Mouse (Mus musculus): ENCODE measurements around the gene Tmem38b.
"Not testable (repeated sequence)": the region's sequence is repeated elsewhere in the genome, so short reads cannot be mapped to it uniquely, and the experiment has no call there.

Gene Tmem38b

GRCm38 (mm10) chr4:53825821-53826605 is at the start of gene Tmem38b:
Gene Tmem38b, plus strand, starts transcription at chr4:53826045.
- peak; percentile 16 for DNase-seq (ENCODE audit: low read depth)

- no peak for DNase-seq (ENCODE audit: low read depth)
Observed at GRCm38 (mm10) chr4:53781396-53781795, 44.4 kb upstream of the Tmem38b start.

- no peak for DNase-seq (ENCODE audit: low read depth)
Observed at GRCm38 (mm10) chr4:53782216-53783070, 43.4 kb upstream of the Tmem38b start.

GRCm38 (mm10) chr4:53785746-53786398 is 40.0 kb upstream of the Tmem38b start:
- DNase-seq (ENCODE audit: low read depth): no peak

- no peak for DNase-seq (ENCODE audit: low read depth)
Observed at GRCm38 (mm10) chr4:53786851-53787250, 39.0 kb upstream of the Tmem38b start.

- DNase-seq (ENCODE audit: low read depth): no peak
Observed at GRCm38 (mm10) chr4:53789346-53789745, 36.5 kb upstream of the Tmem38b start.

- no peak for DNase-seq (ENCODE audit: low read depth)
Observed at GRCm38 (mm10) chr4:53794257-53794966, 31.4 kb upstream of the Tmem38b start.

GRCm38 (mm10) chr4:53795086-53795485 is 30.8 kb upstream of the Tmem38b start:
- DNase-seq (ENCODE audit: low read depth): no peak

GRCm38 (mm10) chr4:53795706-53796105 is 30.1 kb upstream of the Tmem38b start:
- DNase-seq (ENCODE audit: low read depth): no peak

- DNase-seq (ENCODE audit: low read depth): no peak
Observed at GRCm38 (mm10) chr4:53796865-53797772, 28.7 kb upstream of the Tmem38b start.

GRCm38 (mm10) chr4:53798896-53799676 is 26.8 kb upstream of the Tmem38b start:
- DNase-seq (ENCODE audit: low read depth): peak; percentile 36

GRCm38 (mm10) chr4:53799753-53800152 is 26.1 kb upstream of the Tmem38b start:
- DNase-seq (ENCODE audit: low read depth): no peak

GRCm38 (mm10) chr4:53803674-53804073 is 22.2 kb upstream of the Tmem38b start:
- not testable (repeated sequence) for DNase-seq (ENCODE audit: low read depth)

GRCm38 (mm10) chr4:53806428-53806827 is 19.4 kb upstream of the Tmem38b start:
- not testable (repeated sequence) for DNase-seq (ENCODE audit: low read depth)

- DNase-seq (ENCODE audit: low read depth): no peak
Observed at GRCm38 (mm10) chr4:53818320-53818719, 7.5 kb upstream of the Tmem38b start.

- DNase-seq (ENCODE audit: low read depth): peak; percentile 72
Observed at GRCm38 (mm10) chr4:53823697-53824096, 2.1 kb upstream of the Tmem38b start.

- DNase-seq (ENCODE audit: low read depth): no peak
Observed at GRCm38 (mm10) chr4:53824831-53825230, 1.0 kb upstream of the Tmem38b start.

GRCm38 (mm10) chr4:53826641-53827248 is 900 bp downstream of the Tmem38b start:
- no peak for DNase-seq (ENCODE audit: low read depth)

GRCm38 (mm10) chr4:53827869-53828268 is 2.0 kb downstream of the Tmem38b start:
- no peak for DNase-seq (ENCODE audit: low read depth)
